Comparison of ENCODE assay signal across 15 mouse cellular contexts in the genomic region with DNA sequence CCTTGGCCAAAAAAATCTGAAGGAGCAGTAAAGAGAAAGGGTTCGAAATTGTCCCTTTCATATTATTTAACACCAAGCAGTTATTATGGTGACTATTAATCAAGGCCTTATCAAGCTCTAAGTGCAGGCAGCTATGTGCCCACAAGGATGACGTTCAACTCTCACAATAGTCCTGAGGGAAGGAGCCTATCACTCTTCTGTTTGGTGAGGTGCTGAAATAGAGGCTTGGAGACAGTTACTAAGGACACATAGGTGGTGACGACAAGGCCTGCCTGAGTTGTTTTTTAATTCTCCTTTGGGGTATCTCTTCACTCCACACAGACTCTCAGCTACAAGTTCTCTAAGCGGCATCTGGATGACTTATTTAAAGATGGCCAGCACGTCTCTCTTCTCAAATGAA. TPM values are rescaled to one million over a fixed set of nuclear protein-coding genes. Genes with fewer than 3 reads are reported as not detected.
DNase-seq lines count a peak whose midpoint lies in the region; ATAC-seq lines count a peak whose summit lies in the region.
"Had no signal": no experiment of that assay in that cellular context is flagged by ENCODE, and none has a peak within 500 bp of the region (broad histone marks: within the 10 kb centered on the region; RNA-seq: fewer than 3 reads in every experiment).

No protein-coding gene starts in this region.

- 33% methylated on average over 5 of the region's 5 CpGs for WGBS in heart, embryonic 12.5 days
- 32% methylated on average over 5 of the region's 5 CpGs for WGBS in heart, embryonic 16.5 days
- WGBS in lung, embryonic 16.5 days, result 58% methylated on average over 5 of the region's 5 CpGs

- DNase-seq in heart, adult 9 months (ENCODE audit: low spot score in 2 of 2), result no peak
- no peak for DNase-seq in heart, adult 11 months
- no peak for DNase-seq in lung, postnatal 14 days
- DNase-seq: adrenal gland, adult 2 months; adrenal gland, postnatal 25 days; cerebellum, adult 9-11 months; gastrocnemius, postnatal 36 days; kidney, adult 2 months had no signal

- no peak overlapping the region for H3K4me2 ChIP-seq in heart, embryonic 12.5 days
- H3K4me2 ChIP-seq in heart, embryonic 16.5 days (ENCODE audit: low read depth, low read length), result peak overlapping the region; percentile 13; the same call in 1 of the 2 replicates
- H3K4me2 ChIP-seq in lung, embryonic 16.5 days (ENCODE audit: low read depth, low read length), result no peak overlapping the region
- H3K4me2 ChIP-seq: forebrain, embryonic 15.5 days; hindbrain, embryonic 15.5 days had no signal

- H3K4me3 ChIP-seq in heart, embryonic 12.5 days, result no peak overlapping the region
- no peak overlapping the region for H3K4me3 ChIP-seq in heart, embryonic 16.5 days (ENCODE audit: low read length)
- H3K4me3 ChIP-seq in lung, embryonic 16.5 days (ENCODE audit: low read length), result no peak overlapping the region
- H3K4me3 ChIP-seq: embryonic facial prominence, embryonic 10.5 days; forebrain, embryonic 15.5 days; hindbrain, embryonic 15.5 days had no signal

- H3K9me3 ChIP-seq in heart, embryonic 12.5 days (replicated peaks), result no peaks in the 10 kb centered on the region
- H3K9me3 ChIP-seq in heart, embryonic 16.5 days (replicated peaks; ENCODE audit: control insufficient read depth, low read length), result no peaks in the 10 kb centered on the region
- no peaks in the 10 kb centered on the region for H3K9me3 ChIP-seq in lung, embryonic 16.5 days (ENCODE audit: control insufficient read depth, low read length)
- H3K9me3 ChIP-seq: embryonic facial prominence, embryonic 10.5 days; forebrain, embryonic 15.5 days; hindbrain, embryonic 15.5 days had no signal

- ATAC-seq in heart, embryonic 12.5 days (ENCODE audit: insufficient number of reproducible peaks, low FRiP score), result no peak
- peak; percentile 80 for ATAC-seq in heart, embryonic 16.5 days (replicated peaks; ENCODE audit: extremely low read depth, insufficient read depth, low FRiP score)
- ATAC-seq in lung, embryonic 16.5 days (ENCODE audit: low read depth), result 0 out of 2 replicates have a peak, but pooled peaks have one; percentile 13
- ATAC-seq: forebrain, embryonic 15.5 days; intestine, embryonic 16.5 days had no signal

- H3K36me3 ChIP-seq in heart, embryonic 12.5 days, result no peaks in the 10 kb centered on the region
- no peaks in the 10 kb centered on the region for H3K36me3 ChIP-seq in heart, embryonic 16.5 days (ENCODE audit: control insufficient read depth, insufficient read depth)
- no peaks in the 10 kb centered on the region for H3K36me3 ChIP-seq in lung, embryonic 16.5 days (ENCODE audit: control insufficient read depth, insufficient read depth, low read length)
- H3K36me3 ChIP-seq: embryonic facial prominence, embryonic 10.5 days; forebrain, embryonic 15.5 days; hindbrain, embryonic 15.5 days had no signal

- no peak overlapping the region for H3K9ac ChIP-seq in heart, embryonic 12.5 days
- no peak overlapping the region; the same call in 1 of the 2 replicates for H3K9ac ChIP-seq in heart, embryonic 16.5 days (ENCODE audit: low read length)
- H3K9ac ChIP-seq in lung, embryonic 16.5 days (ENCODE audit: low read length), result no peak overlapping the region
- H3K9ac ChIP-seq: forebrain, embryonic 15.5 days; hindbrain, embryonic 15.5 days had no signal

- H3K4me1 ChIP-seq in heart, embryonic 12.5 days (replicated peaks), result peaks cover 50% of the 10 kb centered on the region
- H3K4me1 ChIP-seq in heart, embryonic 16.5 days (ENCODE audit: control insufficient read depth, insufficient read depth, low read length), result peaks cover 42% of the 10 kb centered on the region
- H3K4me1 ChIP-seq in lung, embryonic 16.5 days (replicated peaks; ENCODE audit: control insufficient read depth, insufficient read depth, low read length), result peaks cover 20% of the 10 kb centered on the region
- H3K4me1 ChIP-seq: forebrain, embryonic 15.5 days; hindbrain, embryonic 15.5 days had no signal

- no peaks in the 10 kb centered on the region for H3K27me3 ChIP-seq in heart, embryonic 12.5 days (replicated peaks)
- no peaks in the 10 kb centered on the region for H3K27me3 ChIP-seq in heart, embryonic 16.5 days (ENCODE audit: control insufficient read depth, insufficient read depth, low read length)
- H3K27me3 ChIP-seq in lung, embryonic 16.5 days (ENCODE audit: control insufficient read depth, insufficient read depth, low read depth, low read length), result no peaks in the 10 kb centered on the region
- H3K27me3 ChIP-seq: forebrain, embryonic 15.5 days; hindbrain, embryonic 15.5 days had no signal

- H3K27ac ChIP-seq in heart, embryonic 12.5 days (ENCODE audit: poor library complexity, severe bottlenecking), result peak overlapping the region; percentile 52
- H3K27ac ChIP-seq in heart, embryonic 16.5 days (ENCODE audit: low read length), result peak overlapping the region; percentile 83
- H3K27ac ChIP-seq in lung, embryonic 16.5 days (ENCODE audit: low read length), result peak overlapping the region; percentile 57; the same call in 1 of the 2 replicates
- H3K27ac ChIP-seq: embryonic facial prominence, embryonic 10.5 days; forebrain, embryonic 15.5 days; hindbrain, embryonic 15.5 days had no signal

RNA-seq across cellular contexts. Expression of gene Etv5, which starts 55.7 kb away (rescaled TPM):
- 23.8 and 29.6 TPM in 2 replicates for polyA plus RNA-seq in heart, embryonic 12.5 days (2016; fragmentation: Nextera tagmentation; extraction: Ambion mirVana)
- 19.7 and 28.6 TPM in 2 replicates for polyA plus RNA-seq in heart, embryonic 16.5 days (2015; fragmentation: Nextera tagmentation; extraction: Ambion mirVana)
- polyA plus RNA-seq in lung, embryonic 16.5 days (2015; fragmentation: Nextera tagmentation; extraction: Ambion mirVana), result 188 and 201 TPM in 2 replicates
